Mouse (Mus musculus) liver, embryonic 11.5 days (tissue): ENCODE data around the gene Upp2. TPM values are rescaled to one million over a fixed set of nuclear protein-coding genes. Genes with fewer than 3 reads are reported as not detected.
A peak's percentile ranks its signal among the peaks of the same experiment; 100 is the strongest.

Source experiments
- ATAC-seq: fragments of 200-750 bp; cut with Nextera tagmentation; replicated peaks from 2 replicates; pipeline ENCODE4 v1.8.0; 2017; ENCODE audit warnings: moderate number of reproducible peaks, mild to moderate bottlenecking, moderate TSS enrichment, moderate library complexity; ENCODE audit not compliant: low FRiP score
- DNase-seq: peaks from one replicate; pipeline ENCODE4 v3.0.0-alpha.2; 2017; ENCODE audit warnings: low spot score
- H3K27ac ChIP-seq: fragments of 300-500 bp; sonication (generic); 2 replicates; pipeline ENCODE4 v1.5.1; 2014; ENCODE audit warnings: mild to moderate bottlenecking, low read depth, low read length, control low read depth
- H3K27me3 ChIP-seq: fragments of 300-500 bp; sonication (generic); replicated peaks from 2 replicates; pipeline ENCODE4 v1.6.1; 2014; ENCODE audit warnings: low read length, mixed read lengths; ENCODE audit not compliant: control insufficient read depth, insufficient read depth
- H3K36me3 ChIP-seq: fragments of 300-500 bp; sonication (generic); 2 replicates; pipeline ENCODE4 v1.6.1; 2014; ENCODE audit warnings: mild to moderate bottlenecking, low read length, moderate library complexity, mixed read lengths; ENCODE audit not compliant: control insufficient read depth, insufficient read depth
- H3K4me1 ChIP-seq: fragments of 300-500 bp; sonication (generic); replicated peaks from 2 replicates; pipeline ENCODE4 v1.6.1; 2014; ENCODE audit warnings: low read length, mixed read lengths; ENCODE audit not compliant: control insufficient read depth, insufficient read depth
- H3K4me2 ChIP-seq: fragments of 300-500 bp; sonication (generic); 2 replicates; pipeline ENCODE4 v1.6.1; 2014; ENCODE audit warnings: mild to moderate bottlenecking, control low read depth, moderate library complexity
- H3K4me3 ChIP-seq: fragments of 300-500 bp; sonication (generic); 2 replicates; pipeline ENCODE4 v1.5.1; 2014; ENCODE audit warnings: low read depth, low read length, control low read depth
- H3K9ac ChIP-seq: fragments of 300-500 bp; sonication (generic); 2 replicates; pipeline ENCODE4 v1.6.1; 2014; ENCODE audit warnings: low read depth, low read length, control low read depth
- H3K9me3 ChIP-seq: fragments of 300-500 bp; sonication (generic); 2 replicates; pipeline ENCODE4 v1.6.1; 2016; ENCODE audit warnings: low read length, inconsistent platforms, mixed read lengths; ENCODE audit not compliant: control insufficient read depth
- WGBS: fragments of 180-500 bp; shearing (Covaris S2); extraction: QIAGEN DNeasy Blood & Tissue Kit; methylation state at CpG from one replicate; pipeline ENCODE4 v1.1.7; 2014; 5-methylcytosine and 5-hydroxymethylcytosine counted together
- polyA plus RNA-seq: library from polyadenylated mRNA; unstranded; fragments of >200 nt; fragmentation: Nextera tagmentation; extraction: Ambion mirVana; gene quantifications from 2 replicates; pipeline ENCODE4 v1.2.1, GENCODE M21; 2014

The Upp2 gene
- polyA plus RNA-seq, 1 experiment from 2014 or later, result 4.8 TPM

DNA sequence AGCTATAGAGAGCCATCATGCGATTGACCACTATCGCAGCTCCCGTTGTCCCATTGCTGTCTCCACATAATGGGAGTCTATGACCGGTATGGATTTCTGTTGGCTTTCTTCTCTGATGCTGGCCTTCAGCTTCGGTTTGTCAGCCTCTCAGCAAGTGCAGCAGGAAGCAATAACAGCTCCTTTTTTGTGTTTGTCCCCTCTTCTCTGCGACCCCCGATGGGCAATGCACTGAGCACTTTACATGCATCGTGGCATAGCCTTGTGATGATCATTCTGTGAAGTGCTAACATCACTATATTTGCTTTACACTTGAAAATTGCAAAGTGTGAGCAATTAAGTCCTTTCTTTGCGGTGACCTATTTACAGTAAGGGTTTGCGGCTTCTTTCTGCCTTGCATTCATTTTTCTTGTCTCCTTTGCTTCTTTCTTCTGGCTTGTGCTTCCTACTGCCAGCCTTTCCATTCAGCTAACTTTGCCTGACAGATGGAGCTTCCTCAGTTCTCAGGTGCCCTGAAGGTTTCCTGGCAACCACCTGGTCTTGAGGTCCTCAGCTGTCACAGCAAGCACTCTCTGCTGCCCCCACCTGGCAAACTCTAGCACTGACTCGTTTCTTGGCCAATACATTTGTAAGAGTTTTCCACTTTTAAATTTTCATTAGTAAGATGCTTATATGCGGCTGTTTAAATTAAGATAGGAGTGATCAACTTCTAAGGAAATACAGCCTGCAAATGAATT lies 98.2 kb downstream of the Upp2 start:
- ATAC-seq (no peak), DNase-seq (peak; percentile 53)
- Histone ChIP-seq H3K27me3 (no peaks in the 10 kb centered on the region), H3K9me3 (no peaks in the 10 kb centered on the region), H3K4me3 (no peak overlapping the region), H3K27ac (no peak overlapping the region), H3K4me1 (no peaks in the 10 kb centered on the region), H3K9ac (no peak overlapping the region), H3K36me3 (no peaks in the 10 kb centered on the region), H3K4me2 (no peak overlapping the region)
- 75% methylated on average over 12 of the region's 12 CpGs for WGBS

DNA sequence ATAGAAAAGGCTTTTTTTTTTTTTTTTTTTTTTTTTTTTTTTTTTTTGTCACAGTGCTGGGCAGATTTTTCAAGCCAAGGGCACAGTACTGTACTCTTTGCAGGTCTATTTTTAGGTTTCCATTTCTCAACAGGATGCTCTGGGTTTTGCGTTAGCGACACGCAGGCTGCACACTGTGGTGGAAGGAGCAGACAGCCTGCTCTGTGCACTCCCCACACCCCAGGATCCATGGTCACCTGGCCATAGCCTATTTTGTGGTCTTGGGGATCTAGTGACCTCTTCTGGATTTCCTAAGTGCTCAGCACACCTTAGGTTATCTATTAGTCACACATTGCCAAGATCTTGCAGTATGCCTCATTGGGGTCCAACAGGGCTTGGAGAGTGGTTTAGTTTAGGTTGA lies 100.2 kb downstream of the Upp2 start:
- WGBS, result 60% methylated on average over 3 of the region's 3 CpGs
- H3K4me3 ChIP-seq, result no peak overlapping the region
- no peaks in the 10 kb centered on the region for H3K27me3 ChIP-seq
- DNase-seq, result no peak
- no peak for ATAC-seq
- no peaks in the 10 kb centered on the region for H3K4me1 ChIP-seq
- no peaks in the 10 kb centered on the region for H3K9me3 ChIP-seq
- H3K4me2 ChIP-seq, result no peak overlapping the region
- no peak overlapping the region for H3K27ac ChIP-seq
- H3K9ac ChIP-seq, result no peak overlapping the region
- no peaks in the 10 kb centered on the region for H3K36me3 ChIP-seq

DNA sequence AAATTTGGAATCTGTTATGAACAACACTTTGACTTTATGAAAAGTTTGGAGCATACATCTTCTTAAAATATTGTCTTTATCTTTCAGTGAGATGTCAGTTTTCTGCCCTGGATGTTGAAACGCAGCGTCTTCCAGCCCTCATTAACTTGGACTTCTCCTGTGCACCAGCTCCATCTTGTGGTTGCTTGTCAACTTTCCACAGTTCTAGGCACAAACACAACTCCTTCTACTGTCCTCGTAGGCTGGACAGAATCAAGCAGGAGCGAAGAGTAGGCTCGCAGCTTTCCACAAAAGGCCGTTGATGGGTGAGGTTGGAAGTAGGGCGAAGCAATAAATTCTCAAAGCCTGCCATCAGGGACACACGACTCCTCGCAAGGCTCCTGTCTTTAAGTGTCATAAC lies 100.9 kb downstream of the Upp2 start:
- Histone ChIP-seq H3K36me3 (no peaks in the 10 kb centered on the region), H3K9me3 (peaks cover 2% of the 10 kb centered on the region; the same call in 1 of the 2 replicates), H3K9ac (no peak overlapping the region), H3K27ac (no peak overlapping the region), H3K27me3 (no peaks in the 10 kb centered on the region), H3K4me3 (no peak overlapping the region), H3K4me1 (no peaks in the 10 kb centered on the region), H3K4me2 (no peak overlapping the region)
- 54% methylated on average over 9 of the region's 9 CpGs for WGBS
- no peak for DNase-seq
- no peak for ATAC-seq

DNA sequence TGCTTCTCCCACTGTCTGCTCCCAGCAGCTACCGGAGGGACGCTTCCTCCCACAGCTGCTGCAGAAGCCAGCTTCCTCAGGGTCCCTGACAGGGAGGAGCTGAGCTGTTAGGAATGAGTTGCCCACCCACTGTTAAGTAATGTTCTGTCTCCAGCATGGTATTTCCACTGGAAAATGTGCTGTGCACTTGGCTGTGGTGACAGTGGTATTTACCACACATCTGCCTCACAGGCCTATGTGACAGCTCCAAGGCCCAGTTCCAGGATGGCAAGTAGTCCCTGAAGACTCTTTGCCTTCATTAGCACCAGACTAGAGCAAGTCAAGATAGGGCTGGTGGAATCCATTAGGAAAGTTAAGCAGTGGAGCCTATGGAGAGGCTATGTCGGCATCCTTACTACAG lies 102.0 kb downstream of the Upp2 start:
- peaks cover 9% of the 10 kb centered on the region; the same call in 1 of the 2 replicates for H3K9me3 ChIP-seq
- DNase-seq, result no peak

DNA sequence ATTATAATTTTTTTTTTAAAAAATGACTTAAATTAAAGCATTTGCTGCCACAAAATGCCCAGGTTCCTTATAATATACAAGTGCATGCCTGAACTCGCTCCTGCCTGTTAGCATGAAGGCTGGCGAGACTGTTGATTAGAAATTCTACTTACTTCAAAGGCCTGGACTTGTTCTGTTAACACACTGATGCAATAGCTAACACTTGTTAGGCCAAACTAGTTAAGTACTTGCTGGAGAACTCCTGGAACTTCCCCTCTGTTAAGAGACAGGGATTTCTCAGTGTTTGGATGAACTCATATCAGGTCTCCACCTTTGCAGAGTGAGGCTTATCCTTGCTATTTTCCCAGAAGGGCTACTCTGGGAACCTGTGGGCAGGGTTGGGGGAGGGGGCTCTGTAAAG lies 105.4 kb downstream of the Upp2 start:
- H3K27ac ChIP-seq, result no peak overlapping the region
- no peaks in the 10 kb centered on the region for H3K4me1 ChIP-seq
- H3K36me3 ChIP-seq, result no peaks in the 10 kb centered on the region
- no peak overlapping the region for H3K9ac ChIP-seq
- DNase-seq (no peak), ATAC-seq (no peak)
- H3K4me3 ChIP-seq, result no peak overlapping the region
- H3K27me3 ChIP-seq, result no peaks in the 10 kb centered on the region
- 87% methylated on average over 2 of the region's 2 CpGs for WGBS
- H3K9me3 ChIP-seq, result peaks cover 9% of the 10 kb centered on the region; the same call in 1 of the 2 replicates
- H3K4me2 ChIP-seq, result no peak overlapping the region

More for the DNA sequence above, 102.0 kb downstream of the Upp2 start:
- Histone ChIP-seq H3K27ac (no peak overlapping the region), H3K4me3 (no peak overlapping the region), H3K27me3 (no peaks in the 10 kb centered on the region), H3K4me1 (no peaks in the 10 kb centered on the region), H3K9ac (no peak overlapping the region), H3K4me2 (no peak overlapping the region), H3K36me3 (no peaks in the 10 kb centered on the region)
- 71% methylated on average over 3 of the region's 3 CpGs for WGBS
- no peak for ATAC-seq

DNA sequence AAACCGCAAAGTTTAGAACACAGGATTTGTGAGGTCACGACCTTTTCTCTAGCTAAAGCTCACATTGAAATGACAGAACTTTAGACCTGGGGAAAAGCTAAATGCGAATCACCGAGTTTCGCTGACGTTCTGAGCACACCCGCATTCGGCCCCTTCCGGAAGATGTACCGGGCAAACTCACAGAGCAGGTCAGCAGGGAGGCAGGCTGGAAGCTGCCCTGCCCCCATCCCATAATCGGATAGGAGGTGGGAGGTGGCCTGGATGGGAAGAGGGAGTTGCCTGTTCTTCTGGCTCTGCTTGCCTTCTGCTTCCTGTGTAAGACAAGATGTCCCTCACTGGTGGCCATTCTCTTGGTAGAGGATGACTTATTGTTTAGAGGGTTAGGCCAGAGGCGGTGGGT lies 112.9 kb downstream of the Upp2 start:
- H3K4me3 ChIP-seq, result no peak overlapping the region
- no peak overlapping the region for H3K27ac ChIP-seq
- no peak overlapping the region for H3K9ac ChIP-seq
- no peak overlapping the region for H3K4me2 ChIP-seq
- H3K9me3 ChIP-seq, result no peaks in the 10 kb centered on the region
- no peaks in the 10 kb centered on the region for H3K27me3 ChIP-seq
- no peaks in the 10 kb centered on the region for H3K4me1 ChIP-seq
- DNase-seq (no peak), ATAC-seq (no peak)
- H3K36me3 ChIP-seq, result no peaks in the 10 kb centered on the region
- WGBS, result 85% methylated on average over 12 of the region's 12 CpGs

DNA sequence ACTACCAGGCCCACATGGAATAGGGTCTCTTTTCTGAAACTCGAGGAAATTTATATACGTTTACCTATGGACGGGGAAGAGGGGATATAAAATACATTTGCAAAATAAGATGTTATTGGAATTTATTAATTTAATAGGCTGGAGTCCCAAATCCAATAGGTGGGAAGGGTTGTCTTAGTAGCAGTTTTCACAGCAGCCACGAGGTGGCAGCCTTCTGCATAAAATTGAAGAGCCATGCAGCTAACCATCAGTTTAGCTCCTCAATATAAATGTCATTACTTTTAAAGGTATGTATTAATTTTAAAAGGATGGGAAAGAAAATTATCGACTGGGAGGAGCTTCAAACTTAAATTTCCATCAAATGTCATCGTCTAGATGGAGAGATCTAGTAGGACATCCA lies 113.7 kb downstream of the Upp2 start:
- DNase-seq (no peak), ATAC-seq (no peak)
- WGBS, result 39% methylated on average over 6 of the region's 6 CpGs
- no peaks in the 10 kb centered on the region for H3K36me3 ChIP-seq
- no peaks in the 10 kb centered on the region for H3K9me3 ChIP-seq
- no peak overlapping the region for H3K9ac ChIP-seq
- H3K4me3 ChIP-seq, result no peak overlapping the region
- H3K27ac ChIP-seq, result no peak overlapping the region
- no peaks in the 10 kb centered on the region for H3K4me1 ChIP-seq
- no peak overlapping the region for H3K4me2 ChIP-seq
- H3K27me3 ChIP-seq, result no peaks in the 10 kb centered on the region

DNA sequence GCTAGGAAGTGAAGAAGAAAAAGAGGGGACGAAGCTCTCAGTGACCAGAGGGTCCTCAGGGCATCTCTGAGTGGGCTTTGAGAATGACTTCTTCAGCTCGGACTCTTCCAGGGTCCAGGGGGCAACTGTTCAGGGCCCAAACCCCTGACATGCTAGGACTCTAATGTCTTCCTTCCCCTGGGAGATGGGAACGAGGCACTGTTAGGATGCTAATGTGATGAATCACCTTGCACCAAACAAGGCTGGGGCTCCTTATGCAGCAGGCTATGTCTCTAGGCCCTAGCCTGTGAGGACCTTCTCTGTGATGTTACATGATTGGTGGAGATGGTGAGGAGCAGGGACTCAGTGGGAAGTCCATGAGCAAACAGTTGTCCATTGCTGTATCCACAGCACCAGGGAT lies 114.3 kb downstream of the Upp2 start:
- no peak for ATAC-seq
- H3K9me3 ChIP-seq, result no peaks in the 10 kb centered on the region
- DNase-seq, result no peak
- 64% methylated on average over 3 of the region's 3 CpGs for WGBS
- H3K9ac ChIP-seq, result no peak overlapping the region
- H3K4me2 ChIP-seq, result no peak overlapping the region
- no peaks in the 10 kb centered on the region for H3K27me3 ChIP-seq
- no peaks in the 10 kb centered on the region for H3K4me1 ChIP-seq
- no peak overlapping the region for H3K27ac ChIP-seq
- H3K36me3 ChIP-seq, result no peaks in the 10 kb centered on the region
- H3K4me3 ChIP-seq, result no peak overlapping the region

DNA sequence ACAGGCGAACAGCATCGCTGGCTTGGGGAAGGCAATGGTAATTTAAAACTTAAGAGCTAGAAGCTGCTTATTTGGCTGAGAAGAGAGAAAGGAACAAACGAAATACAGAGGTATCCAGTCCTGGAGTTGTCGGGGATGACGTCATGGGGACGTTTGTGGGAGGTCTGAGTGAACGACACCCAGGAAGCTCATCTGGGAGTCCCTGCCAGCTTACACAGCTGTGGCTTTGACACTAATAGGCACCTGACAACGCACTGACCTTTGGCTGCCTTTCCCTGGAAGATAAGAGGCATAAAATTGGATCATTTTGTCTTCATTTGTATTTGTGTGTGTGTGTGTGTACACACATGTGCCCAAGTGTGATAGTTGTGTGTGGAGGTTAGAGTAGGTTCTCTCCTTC lies 130.4 kb downstream of the Upp2 start:
- H3K4me2 ChIP-seq, result no peak overlapping the region
- H3K9me3 ChIP-seq, result no peaks in the 10 kb centered on the region
- H3K9ac ChIP-seq, result no peak overlapping the region
- no peak for ATAC-seq
- no peaks in the 10 kb centered on the region for H3K4me1 ChIP-seq
- no peaks in the 10 kb centered on the region for H3K36me3 ChIP-seq
- H3K4me3 ChIP-seq, result no peak overlapping the region
- H3K27me3 ChIP-seq, result no peaks in the 10 kb centered on the region
- DNase-seq, result no peak
- H3K27ac ChIP-seq, result no peak overlapping the region
- 82% methylated on average over 8 of the region's 8 CpGs for WGBS
